Mouse (Mus musculus) CD4-positive, CD25-positive, alpha-beta regulatory T cell, adult 2 months (primary cell): ENCODE results near the gene Tnfrsf11a.
A peak's percentile ranks its signal among the peaks of the same experiment; 100 is the strongest.

ENCODE experiments used
- DNase-seq: peaks from one replicate; pipeline ENCODE4 v3.0.0-alpha.2; 2012; ENCODE audit warnings: low read depth, low spot score

Tnfrsf11a gene

GRCm38 (mm10) chr1:105827786-105828345 lies 47.3 kb downstream of the Tnfrsf11a start:
- DNase-seq = no peak

GRCm38 (mm10) chr1:105829171-105829570 lies 48.7 kb downstream of the Tnfrsf11a start:
- DNase-seq = no peak

- DNase-seq = no peak
Measured at GRCm38 (mm10) chr1:105832784-105833183, 52.3 kb downstream of the Tnfrsf11a start.

GRCm38 (mm10) chr1:105842950-105843349 lies 62.4 kb downstream of the Tnfrsf11a start:
- no peak for DNase-seq

- no peak for DNase-seq
Measured at GRCm38 (mm10) chr1:105843386-105843785, 62.9 kb downstream of the Tnfrsf11a start.

GRCm38 (mm10) chr1:105843856-105844255 lies 63.3 kb downstream of the Tnfrsf11a start:
- no peak for DNase-seq

GRCm38 (mm10) chr1:105844341-105845006 lies 64.0 kb downstream of the Tnfrsf11a start:
- DNase-seq = no peak

- no peak for DNase-seq
Measured at GRCm38 (mm10) chr1:105846431-105846830, 65.9 kb downstream of the Tnfrsf11a start.

GRCm38 (mm10) chr1:105848806-105849205 lies 68.3 kb downstream of the Tnfrsf11a start:
- DNase-seq = no peak

- no peak for DNase-seq
Measured at GRCm38 (mm10) chr1:105851341-105851740, 70.8 kb downstream of the Tnfrsf11a start.

- DNase-seq = no peak
Measured at GRCm38 (mm10) chr1:105859740-105860139, 79.2 kb downstream of the Tnfrsf11a start.

GRCm38 (mm10) chr1:105876589-105876988 lies 96.1 kb downstream of the Tnfrsf11a start:
- no peak for DNase-seq

GRCm38 (mm10) chr1:105877808-105878207 lies 97.3 kb downstream of the Tnfrsf11a start:
- DNase-seq = no peak

GRCm38 (mm10) chr1:105878416-105878815 lies 97.9 kb downstream of the Tnfrsf11a start:
- no peak for DNase-seq

GRCm38 (mm10) chr1:105880555-105881304 lies 100.2 kb downstream of the Tnfrsf11a start:
- DNase-seq = peak; percentile 13

GRCm38 (mm10) chr1:105881466-105881865 lies 100.9 kb downstream of the Tnfrsf11a start:
- no peak for DNase-seq

GRCm38 (mm10) chr1:105883498-105883897 lies 103.0 kb downstream of the Tnfrsf11a start:
- peak; percentile 16 for DNase-seq

- no peak for DNase-seq
Measured at GRCm38 (mm10) chr1:105885101-105885500, 104.6 kb downstream of the Tnfrsf11a start.

GRCm38 (mm10) chr1:105885575-105885974 lies 105.1 kb downstream of the Tnfrsf11a start:
- peak; percentile 15 for DNase-seq

- DNase-seq = no peak
Measured at GRCm38 (mm10) chr1:105886358-105886757, 105.8 kb downstream of the Tnfrsf11a start.

GRCm38 (mm10) chr1:105891032-105891725 lies 110.7 kb downstream of the Tnfrsf11a start:
- DNase-seq = peak; percentile 92

- no peak for DNase-seq
Measured at GRCm38 (mm10) chr1:105895019-105895418, 114.5 kb downstream of the Tnfrsf11a start.
